Mouse (Mus musculus) spleen, adult 2 months (tissue): ENCODE results near the gene Serbp1.

ENCODE experiments used
- CTCF ChIP-seq: fragments of 200-500 bp; IDR thresholded peaks from 2 replicates; pipeline ENCODE4 v1.5.1; 2011; ENCODE audit warnings: mild to moderate bottlenecking, inconsistent platforms; ENCODE audit not compliant: insufficient read depth, insufficient read length, insufficient replicate concordance; ENCODE audit errors: extremely low read depth
- POLR2A ChIP-seq: fragments of 200-500 bp; IDR thresholded peaks from 2 replicates; pipeline ENCODE4 v1.6.1; 2011; ENCODE audit warnings: low read depth, low read length, inconsistent platforms

DNA sequence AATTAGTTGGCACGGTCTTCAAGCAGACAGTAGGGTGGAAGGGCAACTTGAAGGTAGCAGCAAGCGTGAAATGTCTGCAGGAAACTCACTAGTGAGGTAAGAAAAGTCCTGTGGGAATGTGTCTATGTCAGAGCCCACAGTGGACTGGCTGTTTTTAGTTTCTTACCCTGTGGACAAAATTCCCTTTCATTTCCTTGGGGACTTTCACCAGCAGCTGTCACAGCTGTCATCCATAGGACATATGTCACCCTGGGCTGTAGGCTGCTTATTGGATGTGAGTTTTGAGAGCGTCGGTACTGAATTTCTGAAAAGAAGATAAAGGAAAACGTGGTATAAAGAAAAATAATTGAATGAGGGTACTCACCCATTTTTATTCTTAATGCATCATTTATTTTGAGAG, 60.8 kb downstream of the Serbp1 start:
- TF ChIP-seq POLR2A (no peak), CTCF (no peak)
